Mouse (Mus musculus) heart, adult 18-20 months (tissue): ENCODE data around the gene Olfr988. TPM values are rescaled to one million over a fixed set of nuclear protein-coding genes. Genes with fewer than 3 reads are reported as not detected.
"Not testable (repeated sequence)": the region's sequence is repeated elsewhere in the genome, so short reads cannot be mapped to it uniquely, and the experiment has no call there.

Experiments used
- DNase-seq, 2 experiments: peaks; one replicate each; pipeline ENCODE4 v3.0.0; 2021 to 2022; ENCODE audit warnings: mixed read lengths in 1 of 2
- long read RNA-seq, 2 experiments: library from polyadenylated mRNA; stranded (forward); transcript quantifications; one replicate each; pipeline ENCODE4 v2.0.0; 2021
- total RNA-seq, 2 experiments: library from RNA; stranded (reverse); gene quantifications; 2 replicates each; pipeline ENCODE4 v1.2.3; 2021

Olfr988 gene
- total RNA-seq: not detected
- long read RNA-seq, experiment 1: 0 reads
- long read RNA-seq, experiment 2: 0 reads

DNA sequence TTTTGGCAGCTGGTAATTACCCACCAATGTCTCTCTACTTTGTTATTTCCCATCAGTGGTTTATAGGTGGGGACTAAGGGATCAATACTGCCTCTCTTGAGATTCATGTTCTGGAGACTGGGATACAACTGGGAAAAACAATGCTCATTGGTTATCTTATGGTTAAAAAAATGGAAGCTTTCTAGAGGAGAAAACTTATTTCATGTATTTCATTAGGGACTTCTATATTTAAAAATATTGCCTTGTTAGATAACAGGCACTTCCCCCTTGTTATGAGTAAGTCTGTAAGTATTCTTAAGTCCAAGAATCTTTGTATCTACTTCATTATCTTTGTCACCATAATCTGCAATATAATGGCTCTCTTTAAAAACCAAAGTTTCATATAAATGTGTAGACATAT lies at the start of gene Olfr988:
TSS of gene Olfr988 (minus strand) at position 101 of the 400 bp plus-strand sequence.
- DNase-seq: not testable (repeated sequence)

- DNase-seq: no peak
Measured at GRCm38 (mm10) chr2:85409369-85409768, 46.3 kb upstream of the Olfr988 start, which contains the start of gene Olfr992. Olfr992 (minus strand) TSS chr2:85409469.

- DNase-seq: no peak
Measured at GRCm38 (mm10) chr2:85339972-85340371, 23.1 kb downstream of the Olfr988 start.

- DNase-seq: not testable (repeated sequence)
Measured at GRCm38 (mm10) chr2:85339215-85339614, 23.8 kb downstream of the Olfr988 start, which contains the start of gene Olfr987. Olfr987 (minus strand) TSS chr2:85339315.

- DNase-seq: no peak
Measured at GRCm38 (mm10) chr2:85319106-85319505, 43.9 kb downstream of the Olfr988 start.

Other genes starting within 250 kb of the Olfr988 start
- gene Aplnr, start 227.0 kb downstream of the Olfr988 start, total RNA-seq: 10 to 100 TPM in 1 of 2 experiments, 1 to 10 TPM in 1; 5.7 to 11.3 TPM
- gene Lrrc55, start 166.0 kb downstream of the Olfr988 start, total RNA-seq: 1 to 10 TPM; 1.2 to 1.5 TPM
- gene Olfr987, start 23.9 kb downstream of the Olfr988 start, total RNA-seq: not detected
- gene Olfr992, start 46.2 kb upstream of the Olfr988 start, total RNA-seq: not detected
- not detected for gene Olfr993, start 51.6 kb upstream of the Olfr988 start, total RNA-seq
- not detected for gene Olfr994, start 73.2 kb upstream of the Olfr988 start, total RNA-seq
- gene Olfr995, start 80.4 kb upstream of the Olfr988 start, total RNA-seq: not detected
- under 1 TPM in 1 of 2 experiments, not detected in 1; 0.21 TPM for gene 4833423E24Rik, start 155.8 kb upstream of the Olfr988 start, total RNA-seq
- gene Olfr996, start 216.0 kb upstream of the Olfr988 start, total RNA-seq: not detected
- gene Olfr998, start 225.7 kb upstream of the Olfr988 start, total RNA-seq: not detected
- not detected for gene Olfr1000, start 248.7 kb upstream of the Olfr988 start, total RNA-seq